Mouse (Mus musculus): Measurements from ENCODE around the gene Kif3c.

DNA sequence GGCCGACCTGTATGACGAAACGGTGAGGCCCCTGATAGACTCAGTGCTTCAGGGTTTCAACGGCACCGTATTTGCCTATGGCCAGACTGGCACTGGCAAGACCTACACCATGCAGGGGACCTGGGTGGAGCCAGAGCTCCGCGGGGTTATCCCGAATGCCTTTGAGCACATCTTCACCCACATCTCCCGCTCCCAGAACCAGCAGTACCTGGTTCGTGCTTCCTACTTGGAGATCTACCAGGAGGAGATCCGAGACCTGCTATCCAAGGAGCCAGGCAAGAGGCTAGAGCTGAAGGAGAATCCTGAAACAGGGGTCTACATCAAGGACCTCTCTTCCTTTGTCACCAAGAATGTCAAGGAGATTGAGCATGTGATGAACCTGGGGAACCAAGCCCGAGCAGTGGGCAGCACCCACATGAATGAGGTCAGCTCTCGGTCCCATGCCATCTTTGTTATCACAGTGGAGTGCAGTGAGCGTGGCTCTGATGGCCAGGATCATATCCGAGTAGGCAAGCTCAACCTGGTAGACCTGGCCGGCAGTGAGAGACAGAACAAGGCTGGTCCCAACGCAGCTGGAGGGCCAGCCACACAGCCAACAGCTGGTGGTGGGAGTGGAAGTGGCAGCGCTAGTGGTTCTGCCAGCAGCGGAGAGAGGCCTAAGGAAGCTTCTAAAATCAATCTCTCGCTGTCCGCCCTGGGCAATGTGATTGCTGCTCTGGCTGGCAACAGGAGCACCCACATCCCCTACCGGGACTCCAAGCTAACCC is 1.4 kb downstream of the Kif3c start:
- TF ChIP-seq CTCF (IDR thresholded peaks at IDR 0.05; ENCODE audit: low read depth) (no peak), EP300 (IDR thresholded peaks at IDR 0.05; ENCODE audit: low read depth) (no peak)
